Mouse (Mus musculus) heart, embryonic 12.5 days (tissue): Measurements from ENCODE around the gene Hoxd12. TPM values are rescaled to one million over a fixed set of nuclear protein-coding genes. Genes with fewer than 3 reads are reported as not detected.
A peak's percentile ranks its signal among the peaks of the same experiment; 100 is the strongest.

ENCODE experiments used
- ATAC-seq: fragments of 200-750 bp; cut with Nextera tagmentation; 2 replicates; pipeline ENCODE4 v1.8.0; 2017; ENCODE audit warnings: moderate TSS enrichment, moderate library complexity; ENCODE audit not compliant: insufficient number of reproducible peaks, low FRiP score
- H3K27ac ChIP-seq: fragments of 300-500 bp; sonication (generic); 2 replicates; pipeline ENCODE4 v1.5.1; 2016; ENCODE audit warnings: mild to moderate bottlenecking, moderate library complexity; ENCODE audit not compliant: poor library complexity, severe bottlenecking
- H3K27me3 ChIP-seq: fragments of 300-500 bp; sonication (generic); replicated peaks from 2 replicates; pipeline ENCODE4 v1.6.1; 2016; ENCODE audit warnings: mild to moderate bottlenecking, moderate library complexity
- H3K36me3 ChIP-seq: fragments of 300-500 bp; sonication (generic); 2 replicates; pipeline ENCODE4 v1.6.1; 2016; ENCODE audit warnings: mild to moderate bottlenecking, moderate library complexity
- H3K4me1 ChIP-seq: fragments of 300-500 bp; sonication (generic); replicated peaks from 2 replicates; pipeline ENCODE4 v1.6.1; 2016; ENCODE audit warnings: mild to moderate bottlenecking
- H3K4me2 ChIP-seq: fragments of 300-500 bp; sonication (generic); 2 replicates; pipeline ENCODE4 v1.6.1; 2016; ENCODE audit warnings: mild to moderate bottlenecking, moderate library complexity
- H3K4me3 ChIP-seq: fragments of 300-500 bp; sonication (generic); 2 replicates; pipeline ENCODE4 v1.5.1; 2016; ENCODE audit warnings: mild to moderate bottlenecking
- H3K9ac ChIP-seq: fragments of 300-500 bp; sonication (generic); 2 replicates; pipeline ENCODE4 v1.6.1; 2016; ENCODE audit warnings: mild to moderate bottlenecking, moderate library complexity
- H3K9me3 ChIP-seq: fragments of 300-500 bp; sonication (generic); replicated peaks from 2 replicates; pipeline ENCODE4 v1.6.1; 2016; ENCODE audit warnings: mild to moderate bottlenecking, moderate library complexity
- WGBS: fragments of 180-500 bp; shearing (Covaris S2); methylation state at CpG from one replicate; pipeline ENCODE4 v1.1.7; 2016; 5-methylcytosine and 5-hydroxymethylcytosine counted together
- polyA plus RNA-seq: library from polyadenylated mRNA; unstranded; fragments of >200 nt; fragmentation: Nextera tagmentation; extraction: Ambion mirVana; gene quantifications from 2 replicates; pipeline ENCODE4 v1.2.1, GENCODE M21; 2016

Gene Hoxd12
- polyA plus RNA-seq, 1 experiment from 2014 or later = 0.15 TPM

DNA sequence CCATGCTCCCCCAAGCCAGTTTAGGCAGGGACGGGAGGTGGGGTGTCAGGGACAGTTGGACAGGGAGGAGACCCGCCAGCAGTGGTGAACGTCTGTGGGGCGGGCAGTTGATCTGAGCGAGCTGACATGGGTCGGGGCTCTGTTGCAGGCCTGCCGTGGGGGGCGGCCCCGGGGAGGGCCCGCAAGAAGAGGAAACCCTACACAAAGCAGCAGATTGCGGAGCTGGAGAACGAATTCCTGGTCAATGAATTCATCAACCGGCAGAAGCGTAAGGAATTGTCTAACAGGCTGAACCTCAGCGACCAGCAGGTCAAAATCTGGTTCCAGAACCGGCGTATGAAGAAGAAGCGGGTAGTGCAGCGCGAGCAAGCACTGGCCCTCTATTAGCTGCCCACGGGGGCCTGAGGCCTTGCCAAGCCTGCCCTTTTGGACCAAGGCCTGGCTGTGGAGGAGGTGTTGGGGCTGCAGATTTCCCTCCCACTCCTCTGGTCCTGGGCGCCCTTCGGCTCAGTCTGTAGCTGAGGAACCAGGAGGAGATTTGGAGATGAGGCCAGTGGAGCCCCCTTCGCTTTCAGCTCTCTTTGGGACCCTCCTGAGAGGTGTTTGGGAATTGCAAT is 961 bp downstream of the Hoxd12 start:
- no peak overlapping the region for H3K4me2 ChIP-seq
- H3K27ac ChIP-seq = no peak overlapping the region
- WGBS = 4% methylated on average over 24 of the region's 24 CpGs
- H3K9ac ChIP-seq = no peak overlapping the region
- H3K4me1 ChIP-seq = peaks cover 12% of the 10 kb centered on the region; the same call in 1 of the 2 replicates
- no peaks in the 10 kb centered on the region for H3K36me3 ChIP-seq
- H3K4me3 ChIP-seq = no peak overlapping the region
- no peak for ATAC-seq
- peaks cover 94% of the 10 kb centered on the region for H3K27me3 ChIP-seq
- H3K9me3 ChIP-seq = no peaks in the 10 kb centered on the region

DNA sequence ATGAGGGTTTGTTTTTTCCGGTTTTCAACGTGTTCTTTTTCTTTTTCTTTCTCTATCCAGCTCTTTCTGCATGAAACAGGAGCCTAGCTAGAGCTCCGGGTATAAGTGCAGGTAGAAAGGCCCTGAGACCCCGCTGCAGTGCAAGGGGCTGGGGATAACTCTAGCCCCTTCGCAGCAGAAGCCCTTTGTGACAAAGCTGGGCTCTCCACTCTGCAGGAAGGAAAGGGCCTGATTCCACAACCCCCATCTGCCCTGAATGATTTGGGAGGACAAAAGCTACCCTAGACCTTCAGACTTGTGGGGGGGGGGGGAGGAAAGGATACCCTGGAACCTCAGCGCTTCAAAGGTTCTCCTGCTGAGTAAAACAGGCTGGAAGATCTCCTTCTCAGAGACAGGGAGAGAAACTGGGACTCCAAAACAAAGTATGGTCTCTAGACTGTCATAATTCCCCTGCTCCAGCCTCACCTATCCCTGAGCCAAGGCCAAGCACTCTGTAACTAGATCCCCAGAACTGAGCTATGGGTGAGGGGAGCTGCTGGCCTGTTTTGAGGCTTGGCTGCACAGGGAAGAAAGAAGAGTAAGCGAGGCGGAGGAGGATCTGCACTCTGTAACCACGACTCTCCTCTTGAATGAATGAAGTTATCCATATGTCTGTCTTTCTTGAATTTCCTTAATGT is 1.7 kb downstream of the Hoxd12 start:
- Histone ChIP-seq H3K4me3 (no peak overlapping the region), H3K9ac (no peak overlapping the region), H3K36me3 (no peaks in the 10 kb centered on the region), H3K27me3 (peaks cover 97% of the 10 kb centered on the region), H3K27ac (no peak overlapping the region), H3K4me2 (no peak overlapping the region), H3K9me3 (no peaks in the 10 kb centered on the region), H3K4me1 (peaks cover 13% of the 10 kb centered on the region)
- 6% methylated on average over 9 of the region's 9 CpGs for WGBS
- no peak for ATAC-seq

DNA sequence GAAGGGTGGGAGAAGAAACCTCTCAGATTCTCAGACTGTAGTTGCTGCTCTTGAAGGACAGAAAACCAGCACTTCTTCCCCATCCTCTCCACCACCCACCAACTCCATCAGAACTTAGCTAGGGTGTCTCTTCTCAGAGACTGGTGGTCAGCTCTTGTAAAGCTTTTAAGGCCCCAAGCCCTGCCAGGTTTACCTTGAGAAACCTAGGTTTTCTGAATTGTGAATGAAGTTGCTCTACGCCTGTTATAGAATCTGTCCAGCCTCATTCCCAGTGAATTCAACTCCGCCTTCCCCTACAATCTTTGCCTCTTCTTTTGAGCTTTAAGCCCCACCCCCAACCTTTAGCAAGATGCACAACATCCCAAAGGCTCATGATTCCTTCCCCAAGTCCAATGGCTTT is 2.3 kb downstream of the Hoxd12 start:
- H3K27me3 ChIP-seq = peaks cover 97% of the 10 kb centered on the region
- H3K27ac ChIP-seq = no peak overlapping the region
- no peak overlapping the region for H3K4me3 ChIP-seq
- H3K9me3 ChIP-seq = no peaks in the 10 kb centered on the region
- WGBS = 17% methylated on average over 2 of the region's 2 CpGs
- peaks cover 19% of the 10 kb centered on the region for H3K4me1 ChIP-seq
- no peak overlapping the region for H3K9ac ChIP-seq
- no peak for ATAC-seq
- no peaks in the 10 kb centered on the region for H3K36me3 ChIP-seq
- no peak overlapping the region for H3K4me2 ChIP-seq

DNA sequence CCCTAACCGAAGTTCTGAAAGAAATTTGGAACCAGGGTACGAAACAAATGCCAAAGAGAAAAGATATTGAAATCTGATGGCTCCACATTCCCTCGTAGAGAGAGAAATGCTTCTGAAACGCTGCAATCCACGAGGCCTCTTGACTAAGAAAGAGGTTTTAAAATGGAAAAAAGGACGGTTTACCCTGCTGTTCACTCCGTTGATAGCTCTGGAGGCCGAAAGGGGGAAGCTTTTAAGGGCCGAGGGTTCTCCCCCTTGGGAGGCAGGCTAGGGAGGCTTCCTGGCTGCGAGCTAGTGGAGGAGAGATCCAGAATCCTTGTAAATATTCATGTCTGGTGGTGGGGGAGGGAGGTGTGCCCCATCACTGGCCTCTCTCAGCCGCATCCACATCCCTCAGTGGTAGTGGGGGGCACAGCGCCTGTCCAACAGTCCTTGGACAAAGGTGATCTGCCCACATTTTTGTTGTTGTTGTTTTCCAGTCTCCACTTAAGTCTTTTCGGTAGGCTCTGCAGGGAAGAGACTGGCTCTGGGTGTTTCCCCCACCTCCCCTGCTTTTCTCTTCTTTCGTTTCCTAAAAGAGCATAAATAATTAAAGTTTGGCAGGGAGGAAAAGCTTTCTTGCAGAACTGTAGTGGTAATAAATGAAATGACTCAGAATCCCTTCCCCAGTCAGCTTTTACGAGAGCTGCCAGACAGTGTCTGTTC is 4.2 kb downstream of the Hoxd12 start, which contains the start of gene Hoxd11:
Gene Hoxd11, plus strand, starts transcription at position 667 of the 705 bp plus-strand sequence.
- ATAC-seq = no peak
- peaks cover 22% of the 10 kb centered on the region for H3K4me1 ChIP-seq
- peak within 1 kb of the TSS; percentile 26; the same call in 1 of the 2 replicates for H3K4me2 ChIP-seq
- H3K9ac ChIP-seq = no peak within 1 kb of the TSS
- under 1% methylated on average over 15 of the region's 15 CpGs for WGBS
- no peak within 1 kb of the TSS for H3K27ac ChIP-seq
- peaks cover 97% of the 10 kb centered on the region for H3K27me3 ChIP-seq
- no peaks in the 10 kb centered on the region for H3K9me3 ChIP-seq
- peak within 1 kb of the TSS; percentile 9; the same call in 1 of the 2 replicates for H3K4me3 ChIP-seq
- no peaks in the 10 kb centered on the region for H3K36me3 ChIP-seq

DNA sequence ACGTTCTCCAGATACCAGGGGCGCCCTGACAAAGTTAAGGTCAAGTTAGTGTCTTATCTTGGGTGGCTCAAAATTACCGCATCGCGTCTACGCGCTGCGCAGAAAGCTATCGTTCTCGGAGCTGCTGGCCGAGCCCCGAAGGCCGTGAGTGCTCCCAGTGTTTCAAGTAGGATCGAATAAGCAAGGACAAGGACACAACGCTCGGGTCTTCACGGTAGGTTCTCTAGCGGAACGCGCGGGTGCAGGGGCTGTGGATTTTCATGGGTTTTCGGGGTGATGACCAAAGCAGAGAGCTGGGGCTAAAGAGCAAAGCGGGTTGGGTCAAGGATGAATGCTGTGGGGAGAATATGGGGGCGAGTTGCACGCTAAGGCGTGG is 4.8 kb downstream of the Hoxd12 start:
- Histone ChIP-seq H3K4me2 (peak overlapping the region; percentile 26; the same call in 1 of the 2 replicates), H3K4me3 (peak overlapping the region; percentile 9; the same call in 1 of the 2 replicates), H3K9ac (no peak overlapping the region), H3K9me3 (no peaks in the 10 kb centered on the region), H3K36me3 (no peaks in the 10 kb centered on the region), H3K4me1 (peaks cover 22% of the 10 kb centered on the region), H3K27ac (no peak overlapping the region), H3K27me3 (peaks cover 97% of the 10 kb centered on the region)
- whole genome bisulfite sequencing = 1% methylated on average over 26 of the region's 26 CpGs
- ATAC-seq = no peak

DNA sequence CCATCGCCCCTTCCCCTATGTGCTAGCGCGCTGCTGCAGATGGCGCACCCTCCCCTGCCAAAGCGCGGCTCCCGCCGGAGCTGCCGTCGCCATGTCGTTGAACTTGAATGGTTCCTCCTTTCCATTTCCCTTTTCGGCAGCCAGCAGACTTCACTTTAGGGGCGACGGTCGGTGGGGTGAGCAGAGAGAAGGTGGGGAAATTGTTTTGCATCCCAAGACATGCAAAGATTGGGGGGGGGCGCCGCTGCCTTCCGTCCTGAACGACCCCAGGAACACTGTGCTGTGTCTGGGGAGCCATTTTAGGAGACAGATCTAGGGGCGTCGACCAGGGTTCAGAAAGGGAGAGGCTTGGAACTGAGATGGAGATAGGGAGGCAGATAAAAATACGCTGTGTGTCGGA is 5.2 kb downstream of the Hoxd12 start:
- peak overlapping the region; percentile 9; the same call in 1 of the 2 replicates for H3K4me3 ChIP-seq
- no peak overlapping the region for H3K9ac ChIP-seq
- H3K36me3 ChIP-seq = no peaks in the 10 kb centered on the region
- H3K27me3 ChIP-seq = peaks cover 95% of the 10 kb centered on the region
- no peak for ATAC-seq
- H3K9me3 ChIP-seq = no peaks in the 10 kb centered on the region
- H3K4me1 ChIP-seq = peaks cover 22% of the 10 kb centered on the region
- H3K4me2 ChIP-seq = peak overlapping the region; percentile 26; the same call in 1 of the 2 replicates
- no peak overlapping the region for H3K27ac ChIP-seq
- WGBS = 2% methylated on average over 22 of the region's 23 CpGs

DNA sequence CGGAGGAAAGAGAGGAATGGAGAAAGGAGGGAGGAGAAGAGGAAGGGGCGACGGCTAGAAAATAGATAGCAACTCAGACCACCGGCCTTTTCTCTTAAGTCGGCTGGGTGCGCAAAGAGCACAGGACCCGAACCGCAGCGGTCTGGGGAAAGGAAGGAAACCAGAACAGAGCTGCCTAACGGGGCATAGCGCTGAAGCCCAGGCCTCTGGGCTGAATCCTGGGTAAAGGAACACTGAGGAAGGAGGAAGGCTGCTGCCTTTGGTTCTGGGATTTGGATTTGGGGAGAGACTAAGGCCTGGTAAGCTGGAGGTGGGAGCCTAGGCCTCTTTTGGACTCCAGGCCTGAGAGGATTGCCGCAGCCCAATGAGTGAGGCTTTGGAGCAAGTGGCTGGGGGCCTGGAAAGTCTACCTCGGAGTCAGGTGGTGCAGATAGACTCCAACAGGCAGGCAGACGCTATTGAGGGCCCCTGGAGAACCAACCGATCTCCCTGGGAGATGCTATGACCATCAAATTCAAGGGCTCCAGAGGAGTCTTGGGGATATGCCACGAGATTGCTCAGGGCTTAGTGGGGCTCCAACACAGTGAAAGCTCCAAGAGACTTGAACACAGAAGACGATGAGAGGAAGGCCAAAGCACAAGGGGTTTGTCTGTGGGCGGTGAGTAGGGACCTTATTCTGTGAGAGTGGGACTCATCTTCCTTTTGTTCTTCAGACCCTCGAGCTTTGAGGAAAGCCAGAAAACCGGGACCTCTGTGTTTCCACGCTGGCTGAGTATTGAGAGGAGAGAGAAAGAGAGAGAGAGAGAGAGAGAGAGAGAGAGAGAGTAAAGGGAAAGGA is 6.0 kb downstream of the Hoxd12 start:
- Histone ChIP-seq H3K36me3 (no peaks in the 10 kb centered on the region), H3K4me3 (no peak overlapping the region), H3K9me3 (no peaks in the 10 kb centered on the region), H3K27me3 (peaks cover 94% of the 10 kb centered on the region), H3K9ac (no peak overlapping the region), H3K27ac (no peak overlapping the region), H3K4me2 (no peak overlapping the region), H3K4me1 (peaks cover 22% of the 10 kb centered on the region)
- 2% methylated on average over 21 of the region's 21 CpGs for WGBS
- no peak for ATAC-seq

DNA sequence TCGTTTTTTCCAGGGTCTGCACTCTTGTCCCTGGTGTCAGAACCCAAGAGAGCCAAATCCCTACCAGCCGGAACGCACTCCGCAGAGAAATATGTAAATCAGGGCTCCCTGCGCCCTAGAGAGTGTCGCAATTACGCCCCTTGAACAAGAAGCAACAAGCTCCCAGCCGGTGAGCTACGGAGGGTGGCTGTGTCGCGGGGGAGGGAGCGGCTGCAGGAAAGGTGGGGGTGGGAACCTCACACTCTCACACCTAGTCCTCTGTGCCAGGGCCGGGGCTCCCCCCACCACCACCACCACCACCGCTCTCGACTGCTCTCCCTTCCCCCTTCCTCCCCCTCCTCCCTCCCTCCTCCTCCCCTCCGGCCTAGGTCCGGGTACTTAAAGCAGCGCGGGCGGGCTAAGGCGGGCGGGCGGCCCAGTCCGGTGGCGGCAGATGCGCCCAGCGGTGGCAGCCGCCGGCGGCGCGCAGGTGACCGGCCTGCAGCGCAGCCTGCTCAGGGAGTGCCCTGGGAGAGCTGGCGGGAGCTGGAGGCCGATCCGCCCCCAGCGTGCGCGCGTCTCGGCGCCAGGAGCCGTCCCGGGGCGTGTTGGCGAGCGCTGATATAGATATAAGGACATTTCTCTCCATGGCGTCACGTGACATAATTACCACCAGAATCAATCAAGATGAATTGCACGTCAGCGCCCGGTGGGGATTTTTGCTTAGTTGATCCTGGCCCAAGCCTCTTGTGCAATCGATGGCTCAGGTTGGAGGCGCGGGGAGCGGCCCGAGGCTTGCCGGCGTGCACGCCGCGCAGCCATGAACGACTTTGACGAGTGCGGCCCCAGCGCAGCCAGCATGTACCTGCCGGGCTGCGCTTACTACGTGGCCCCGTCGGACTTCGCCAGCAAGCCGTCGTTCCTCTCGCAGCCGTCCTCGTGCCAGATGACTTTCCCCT is 7.0 kb downstream of the Hoxd12 start:
- WGBS = under 1% methylated on average over 77 of the region's 78 CpGs
- Histone ChIP-seq H3K4me2 (peak overlapping the region; percentile 61), H3K9me3 (no peaks in the 10 kb centered on the region), H3K4me3 (peak overlapping the region; percentile 40), H3K9ac (no peak overlapping the region), H3K4me1 (peaks cover 22% of the 10 kb centered on the region), H3K36me3 (no peaks in the 10 kb centered on the region), H3K27ac (no peak overlapping the region), H3K27me3 (peaks cover 88% of the 10 kb centered on the region)
- ATAC-seq = peak; percentile 18; the same call in 1 of the 2 replicates

DNA sequence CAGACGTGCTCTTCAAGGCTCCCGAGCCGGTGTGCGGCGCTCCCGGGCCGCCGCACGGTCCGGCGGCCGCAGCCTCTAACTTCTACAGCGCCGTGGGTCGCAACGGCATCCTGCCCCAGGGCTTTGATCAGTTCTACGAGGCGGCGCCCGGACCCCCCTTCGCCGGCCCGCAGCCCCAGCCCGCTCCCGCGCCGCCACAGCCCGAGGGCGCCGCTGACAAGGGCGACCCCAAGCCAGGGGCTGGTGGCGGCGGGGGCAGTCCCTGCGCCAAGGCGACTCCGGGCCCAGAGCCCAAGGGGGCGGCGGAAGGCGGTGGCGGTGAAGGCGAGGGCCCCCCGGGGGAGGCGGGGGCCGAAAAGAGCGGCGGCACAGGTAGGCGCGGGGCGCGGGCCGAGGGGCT is 8.0 kb downstream of the Hoxd12 start:
- peaks cover 22% of the 10 kb centered on the region for H3K4me1 ChIP-seq
- H3K36me3 ChIP-seq = no peaks in the 10 kb centered on the region
- peak overlapping the region; percentile 40 for H3K4me3 ChIP-seq
- WGBS = under 1% methylated on average over 47 of the region's 51 CpGs
- no peaks in the 10 kb centered on the region for H3K9me3 ChIP-seq
- 0 out of 2 replicates have a peak overlapping the region, but pooled peaks have one; percentile 3 for H3K9ac ChIP-seq
- ATAC-seq = no peak
- peak overlapping the region; percentile 61 for H3K4me2 ChIP-seq
- no peak overlapping the region for H3K27ac ChIP-seq
- H3K27me3 ChIP-seq = peaks cover 91% of the 10 kb centered on the region

DNA sequence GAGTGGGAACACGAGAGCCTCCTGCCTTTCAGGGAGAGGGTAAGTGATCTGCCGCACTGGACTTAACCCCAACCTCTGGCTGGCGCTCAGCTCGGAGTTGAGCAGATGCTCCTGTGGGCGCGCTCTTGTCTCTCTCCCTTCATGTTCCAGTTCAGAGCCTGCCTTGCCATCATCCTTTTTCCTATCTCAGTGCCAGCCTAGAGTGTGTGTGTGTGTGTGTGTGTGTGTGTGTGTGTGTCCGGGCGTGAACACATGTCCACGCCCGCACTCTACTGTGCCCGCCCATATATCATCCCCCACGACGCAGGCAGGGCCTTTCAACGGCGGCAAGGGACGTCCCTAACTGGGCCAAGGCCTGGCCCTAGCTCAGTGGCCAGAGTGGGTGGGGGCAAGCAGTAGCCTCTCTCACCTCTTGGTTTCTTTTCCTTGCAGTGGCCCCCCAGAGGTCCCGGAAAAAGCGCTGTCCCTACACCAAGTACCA is 8.7 kb downstream of the Hoxd12 start:
- Histone ChIP-seq H3K27me3 (peaks cover 89% of the 10 kb centered on the region), H3K4me2 (no peak overlapping the region), H3K4me1 (peaks cover 22% of the 10 kb centered on the region), H3K36me3 (no peaks in the 10 kb centered on the region), H3K27ac (no peak overlapping the region), H3K9ac (no peak overlapping the region), H3K4me3 (no peak overlapping the region), H3K9me3 (no peaks in the 10 kb centered on the region)
- 0% methylated on average over 17 of the region's 18 CpGs for WGBS
- no peak for ATAC-seq
